Mouse (Mus musculus): Measurements from ENCODE around the gene Rps4x.

GRCm38 (mm10) chrX:102170900-102171299 lies 18.3 kb downstream of the Rps4x start:
- no peak for TF ChIP-seq POLR2A (IDR thresholded peaks at IDR 0.05; ENCODE audit: low read depth, low read length)
- TF ChIP-seq CTCF (IDR thresholded peaks at IDR 0.05; ENCODE audit: extremely low read depth, insufficient read length, insufficient replicate concordance, low read depth, low read length) = no peak

Measured in small intestine, adult 2 months (tissue).